Mouse (Mus musculus) ovary, postnatal 10 days (tissue): ENCODE results near the gene Mtg2.

Source experiments
- DNase-seq: peaks from one replicate; pipeline ENCODE4 v3.0.0; 2022; ENCODE audit warnings: low spot score

The Mtg2 gene

GRCm38 (mm10) chr2:180053001-180053400 lies 17.4 kb upstream of the Mtg2 start:
- no peak for DNase-seq

GRCm38 (mm10) chr2:180063338-180064131 lies 6.9 kb upstream of the Mtg2 start:
- DNase-seq = no peak

GRCm38 (mm10) chr2:180069770-180070480 lies 463 bp upstream of the Mtg2 start:
- no peak for DNase-seq

- no peak for DNase-seq
Measured at GRCm38 (mm10) chr2:180071671-180072070, 1.3 kb downstream of the Mtg2 start.

- DNase-seq = no peak
Measured at GRCm38 (mm10) chr2:180072886-180073285, 2.5 kb downstream of the Mtg2 start.

GRCm38 (mm10) chr2:180077622-180078021 lies 7.2 kb downstream of the Mtg2 start:
- no peak for DNase-seq

GRCm38 (mm10) chr2:180080680-180081079 lies 10.3 kb downstream of the Mtg2 start:
- DNase-seq = no peak

- no peak for DNase-seq
Measured at GRCm38 (mm10) chr2:180083063-180083462, 12.7 kb downstream of the Mtg2 start.

GRCm38 (mm10) chr2:180084565-180084964 lies 14.2 kb downstream of the Mtg2 start:
- no peak for DNase-seq

GRCm38 (mm10) chr2:180085926-180086636 lies 15.7 kb downstream of the Mtg2 start:
- DNase-seq = no peak

GRCm38 (mm10) chr2:180086637-180087027 lies 16.2 kb downstream of the Mtg2 start:
- DNase-seq = no peak

GRCm38 (mm10) chr2:180087472-180087871 lies 17.1 kb downstream of the Mtg2 start:
- no peak for DNase-seq

- DNase-seq = no peak
Measured at GRCm38 (mm10) chr2:180090285-180090684, 19.9 kb downstream of the Mtg2 start.

GRCm38 (mm10) chr2:180095711-180096110 lies 25.3 kb downstream of the Mtg2 start:
- no peak for DNase-seq

GRCm38 (mm10) chr2:180097585-180097984 lies 27.2 kb downstream of the Mtg2 start:
- DNase-seq = no peak

- no peak for DNase-seq
Measured at GRCm38 (mm10) chr2:180098167-180098566, 27.8 kb downstream of the Mtg2 start.

- DNase-seq = no peak
Measured at GRCm38 (mm10) chr2:180099529-180099928, 29.1 kb downstream of the Mtg2 start.

- DNase-seq = no peak
Measured at GRCm38 (mm10) chr2:180103151-180103977, 33.0 kb downstream of the Mtg2 start.

GRCm38 (mm10) chr2:180103978-180104658 lies 33.7 kb downstream of the Mtg2 start, which contains the start of gene Hrh3:
TSS of gene Hrh3 (minus strand) at chr2:180104488.
- peak; percentile 74 for DNase-seq

GRCm38 (mm10) chr2:180104659-180105377 lies 34.4 kb downstream of the Mtg2 start:
- DNase-seq = no peak
